Mouse (Mus musculus) layer of hippocampus, adult 8-10 months (tissue): Measurements from ENCODE around the gene Neurod1. TPM values are rescaled to one million over a fixed set of nuclear protein-coding genes. Genes with fewer than 3 reads are reported as not detected.

Source experiments
- DNase-seq, 2 experiments: peaks; one replicate each; pipeline ENCODE4 v3.0.0; 2022; ENCODE audit warnings: low spot score in 2 of 2
- total RNA-seq, 4 experiments: library from RNA; stranded (reverse); gene quantifications; 2 replicates each; pipeline ENCODE4 v1.2.4; 2022

The Neurod1 gene
- total RNA-seq, 4 experiments from 2014 or later: 19.6 to 28.3 (median 22.9) TPM

- DNase-seq: no peak
These were observed 12.5 kb downstream of the Neurod1 start for GRCm38 (mm10) chr2:79443861-79444620.

DNA sequence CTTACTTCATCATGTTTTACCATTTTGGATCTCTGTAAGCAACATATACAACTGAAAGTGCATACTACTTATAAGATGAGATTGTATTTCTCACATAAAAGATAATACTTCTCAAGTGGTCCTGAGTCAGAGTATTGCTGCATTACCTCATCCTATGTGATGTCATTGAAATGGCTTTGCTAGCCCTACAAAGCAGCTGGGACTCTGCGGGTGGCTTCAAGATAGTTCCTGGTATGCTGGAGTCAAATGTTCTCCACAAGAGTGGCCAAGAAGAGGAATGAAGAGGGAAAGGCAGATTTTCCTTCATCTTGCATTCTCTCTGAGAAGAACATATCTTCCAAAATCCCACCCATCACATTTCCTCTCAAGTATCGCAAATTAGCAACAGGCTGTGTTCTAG is 13.2 kb downstream of the Neurod1 start:
- DNase-seq: no peak

DNA sequence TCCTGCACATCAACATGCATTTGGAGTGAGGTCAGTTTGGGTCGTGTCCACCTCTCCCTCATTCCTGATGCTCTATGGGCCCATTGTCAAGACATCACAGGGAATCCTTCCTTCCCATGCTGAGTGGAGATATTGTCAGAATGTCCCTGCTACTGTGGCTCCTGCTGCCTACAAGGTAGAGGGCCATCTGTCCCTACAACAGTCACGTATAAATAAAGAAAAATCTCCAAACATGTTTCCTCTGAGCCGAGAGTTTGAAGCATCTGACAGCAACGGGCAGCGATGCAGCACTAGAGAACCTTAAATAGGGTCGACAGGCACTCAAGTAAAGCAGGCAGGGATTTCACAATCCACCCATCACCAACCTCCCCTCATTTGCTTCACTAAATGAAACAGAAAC is 13.6 kb downstream of the Neurod1 start:
- no peak for DNase-seq

DNA sequence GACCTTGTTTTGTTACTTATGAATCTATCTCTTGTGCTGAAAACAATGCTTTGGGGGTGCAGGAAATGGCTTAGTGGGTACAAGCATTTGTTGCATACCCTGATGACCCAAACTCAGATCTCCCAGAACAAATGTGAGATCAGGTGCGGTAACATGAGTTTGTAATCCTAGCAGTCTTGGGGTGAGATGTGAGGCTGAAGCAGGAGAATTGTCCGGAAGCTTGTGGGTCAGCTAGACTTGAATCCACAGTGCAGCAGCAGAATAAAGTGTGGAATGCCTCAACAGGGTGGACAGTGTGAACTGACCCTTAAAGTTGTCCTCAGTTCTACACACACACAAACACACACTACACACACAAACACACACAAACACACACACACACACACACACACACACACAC is 14.3 kb downstream of the Neurod1 start:
- DNase-seq: no peak

- no peak for DNase-seq
These were observed 26.5 kb downstream of the Neurod1 start for GRCm38 (mm10) chr2:79430061-79430460.

DNA sequence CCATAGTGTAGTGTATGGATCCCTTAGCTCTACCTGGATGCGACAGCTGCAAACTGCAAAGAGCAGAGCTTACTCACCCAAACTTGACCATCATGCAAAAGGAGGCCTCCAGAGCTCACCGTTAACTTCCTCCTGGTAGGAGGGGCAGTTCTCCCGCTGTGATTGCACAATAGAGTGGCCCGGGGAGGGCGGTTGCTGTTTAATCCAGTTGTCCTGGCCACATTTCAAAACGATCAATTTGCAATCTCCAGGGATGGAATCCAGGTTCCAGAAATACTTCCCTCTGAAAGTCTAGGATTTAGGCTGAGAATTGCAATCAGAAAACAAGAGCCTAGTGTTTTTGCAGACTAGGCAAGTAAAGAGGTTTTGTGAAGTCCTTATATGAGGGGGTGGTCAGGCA is 26.9 kb downstream of the Neurod1 start:
- DNase-seq: no peak

GRCm38 (mm10) chr2:79429108-79429507 is 27.4 kb downstream of the Neurod1 start:
- no peak for DNase-seq

GRCm38 (mm10) chr2:79428569-79429104 is 27.9 kb downstream of the Neurod1 start:
- peak in 1 of 2 experiments; percentile 16 for DNase-seq

GRCm38 (mm10) chr2:79428022-79428421 is 28.5 kb downstream of the Neurod1 start:
- DNase-seq: no peak

GRCm38 (mm10) chr2:79421696-79422095 is 34.9 kb downstream of the Neurod1 start:
- no peak for DNase-seq

DNA sequence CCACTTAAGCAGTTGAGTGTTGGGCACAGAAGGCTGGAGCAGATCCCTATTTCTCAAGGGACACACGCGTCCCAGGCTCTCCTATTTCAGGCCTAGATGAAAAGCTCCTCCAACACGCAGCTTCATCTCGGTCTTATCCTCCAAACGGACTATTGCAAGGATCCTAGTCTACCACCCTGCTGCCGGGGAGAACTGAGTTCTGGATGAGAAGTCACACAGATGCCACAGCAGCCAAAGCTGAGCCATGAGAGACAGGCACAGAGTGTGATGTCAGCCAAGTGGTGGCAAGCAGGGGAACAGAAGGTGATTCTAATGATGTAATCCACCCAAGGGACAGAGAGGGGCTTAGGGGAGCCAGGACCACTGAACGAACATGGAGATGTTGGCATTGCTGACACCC is 42.0 kb downstream of the Neurod1 start:
- no peak for DNase-seq

DNA sequence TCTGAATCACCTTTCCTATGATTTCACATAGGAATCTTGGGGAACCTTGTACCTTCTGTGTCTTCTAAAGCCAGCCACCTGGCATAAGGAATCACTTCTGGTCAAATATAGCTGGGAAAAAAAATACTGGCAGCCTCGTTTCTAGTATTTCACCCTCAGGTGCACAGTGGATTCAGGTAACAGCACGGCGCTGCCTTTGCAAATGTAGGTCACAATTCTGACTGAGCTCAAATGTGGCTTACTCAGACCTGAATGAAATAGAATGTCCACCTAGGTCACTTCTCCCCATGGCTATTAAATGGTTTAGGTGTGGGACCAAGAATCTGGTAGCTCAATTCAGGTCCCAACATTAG is 45.7 kb downstream of the Neurod1 start:
- no peak for DNase-seq

- DNase-seq: no peak
These were observed 46.2 kb downstream of the Neurod1 start for GRCm38 (mm10) chr2:79410247-79410902.

- no peak for DNase-seq
These were observed 50.7 kb downstream of the Neurod1 start for GRCm38 (mm10) chr2:79405661-79406405.

Other genes with a start within 250 kb of the Neurod1 start
- 10 to 100 TPM; 19.2 to 25.8 (median 23.6) TPM for gene Itga4, start 201.3 kb downstream of the Neurod1 start, total RNA-seq
- 1 to 10 TPM; 5.9 to 7.8 (median 6.4) TPM for gene Cerkl, start within 50 bp of the Neurod1 start, total RNA-seq
- 10 to 100 TPM; 43.7 to 54.0 (median 49.5) TPM for gene Itprid2, start 178.6 kb upstream of the Neurod1 start, total RNA-seq